Mouse (Mus musculus): ENCODE measurements around the gene Lsm11. TPM values are rescaled to one million over a fixed set of nuclear protein-coding genes. Genes with fewer than 3 reads are reported as not detected.

The Lsm11 gene
- polyA plus RNA-seq (2015; fragmentation: Nextera tagmentation; extraction: Ambion mirVana) = 1.4 and 1.7 TPM in 2 replicates

DNA sequence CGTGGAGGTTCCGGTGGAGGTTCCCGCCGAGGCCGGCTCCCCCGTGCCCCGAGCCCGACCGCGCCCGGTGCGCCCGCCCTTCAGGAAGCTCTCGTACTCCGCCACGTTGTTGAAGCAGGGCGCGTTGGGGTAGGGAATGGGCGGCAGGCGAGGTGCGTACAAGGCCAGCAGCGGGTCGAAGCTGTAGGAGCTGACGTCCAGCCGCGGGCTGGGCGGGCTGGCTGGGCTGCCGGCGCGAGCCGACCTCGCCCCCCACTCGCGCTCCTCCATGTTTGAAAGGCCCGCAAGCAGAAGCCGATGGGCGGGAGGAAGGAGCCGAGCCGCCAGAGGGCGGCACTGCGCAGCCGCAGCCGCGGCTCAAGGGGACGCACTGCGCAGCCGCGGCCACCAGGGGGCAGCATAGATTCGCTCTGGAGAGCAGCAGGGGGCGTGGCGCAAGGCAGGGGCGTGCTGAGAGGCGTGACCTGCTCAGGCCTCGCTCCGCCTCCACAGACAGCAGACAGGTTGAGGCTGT, at the start of gene Lsm11:
TSS of gene Lsm11 (minus strand) at position 293 of the 514 bp plus-strand sequence.
- peaks cover 7% of the 10 kb centered on the region; the same call in 1 of the 2 replicates for H3K36me3 ChIP-seq (ENCODE audit: control insufficient read depth, insufficient read depth)
- H3K27ac ChIP-seq (ENCODE audit: low read length) = 0 out of 2 replicates have a peak within 1 kb of the TSS, but pooled peaks have one; percentile 20
- H3K4me2 ChIP-seq (ENCODE audit: low read depth, low read length) = peak within 1 kb of the TSS; percentile 88
- H3K4me1 ChIP-seq (ENCODE audit: control insufficient read depth, low read depth, low read length) = peaks cover 15% of the 10 kb centered on the region
- no peaks in the 10 kb centered on the region for H3K27me3 ChIP-seq (ENCODE audit: control insufficient read depth, insufficient read depth, low read depth, low read length)
- peak; percentile 92 for ATAC-seq (ENCODE audit: low read depth)
- under 1% methylated on average over 55 of the region's 55 CpGs for WGBS (ENCODE audit: insufficient replicate concordance)
- H3K9ac ChIP-seq (ENCODE audit: low read depth, low read length) = peak within 1 kb of the TSS; percentile 87
- H3K9me3 ChIP-seq (replicated peaks; ENCODE audit: control insufficient read depth, low read length) = no peaks in the 10 kb centered on the region
- peak within 1 kb of the TSS; percentile 87 for H3K4me3 ChIP-seq (ENCODE audit: low read depth, low read length)

DNA sequence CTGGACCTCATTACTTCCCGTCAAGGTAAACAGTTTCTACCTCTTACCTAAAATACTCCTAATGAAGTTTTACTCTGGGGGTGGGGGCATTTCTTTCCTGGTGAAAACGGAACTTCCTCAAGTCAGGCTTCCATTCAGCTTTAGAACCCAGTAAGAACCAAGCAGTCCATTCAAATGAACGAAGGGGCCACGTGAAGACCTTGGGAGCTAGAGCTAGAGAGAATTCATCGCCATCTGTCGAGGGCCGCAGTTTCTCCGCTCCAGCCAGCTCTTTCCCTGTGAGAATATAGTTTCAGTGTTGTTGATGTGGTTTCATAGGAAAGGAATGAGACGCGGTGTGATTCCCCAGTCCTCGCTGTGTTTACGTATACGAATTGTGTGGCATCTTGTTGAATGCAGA, 47.4 kb upstream of the Lsm11 start:
- Histone ChIP-seq H3K9me3 (replicated peaks; ENCODE audit: control insufficient read depth, low read length) (no peaks in the 10 kb centered on the region), H3K4me1 (ENCODE audit: control insufficient read depth, low read depth, low read length) (no peaks in the 10 kb centered on the region), H3K9ac (ENCODE audit: low read depth, low read length) (no peak overlapping the region), H3K27ac (ENCODE audit: low read length) (no peak overlapping the region), H3K4me2 (ENCODE audit: low read depth, low read length) (no peak overlapping the region; the same call in 1 of the 2 replicates), H3K4me3 (ENCODE audit: low read depth, low read length) (no peak overlapping the region), H3K36me3 (ENCODE audit: control insufficient read depth, insufficient read depth) (no peaks in the 10 kb centered on the region), H3K27me3 (ENCODE audit: control insufficient read depth, insufficient read depth, low read depth, low read length) (no peaks in the 10 kb centered on the region)
- WGBS (ENCODE audit: insufficient replicate concordance) = 49% methylated on average over 13 of the region's 13 CpGs
- no peak for ATAC-seq (ENCODE audit: low read depth)

GRCm38 (mm10) chr11:45991604-45992003, 46.9 kb upstream of the Lsm11 start:
- H3K36me3 ChIP-seq (ENCODE audit: control insufficient read depth, insufficient read depth) = no peaks in the 10 kb centered on the region
- H3K4me3 ChIP-seq (ENCODE audit: low read depth, low read length) = peak overlapping the region; percentile 27
- no peaks in the 10 kb centered on the region for H3K9me3 ChIP-seq (replicated peaks; ENCODE audit: control insufficient read depth, low read length)
- peak overlapping the region; percentile 46 for H3K4me2 ChIP-seq (ENCODE audit: low read depth, low read length)
- no peaks in the 10 kb centered on the region for H3K4me1 ChIP-seq (ENCODE audit: control insufficient read depth, low read depth, low read length)
- no peak for ATAC-seq (ENCODE audit: low read depth)
- H3K27me3 ChIP-seq (ENCODE audit: control insufficient read depth, insufficient read depth, low read depth, low read length) = no peaks in the 10 kb centered on the region
- WGBS (ENCODE audit: insufficient replicate concordance) = 14% methylated on average over 16 of the region's 16 CpGs
- H3K27ac ChIP-seq (ENCODE audit: low read length) = no peak overlapping the region
- no peak overlapping the region for H3K9ac ChIP-seq (ENCODE audit: low read depth, low read length)

DNA sequence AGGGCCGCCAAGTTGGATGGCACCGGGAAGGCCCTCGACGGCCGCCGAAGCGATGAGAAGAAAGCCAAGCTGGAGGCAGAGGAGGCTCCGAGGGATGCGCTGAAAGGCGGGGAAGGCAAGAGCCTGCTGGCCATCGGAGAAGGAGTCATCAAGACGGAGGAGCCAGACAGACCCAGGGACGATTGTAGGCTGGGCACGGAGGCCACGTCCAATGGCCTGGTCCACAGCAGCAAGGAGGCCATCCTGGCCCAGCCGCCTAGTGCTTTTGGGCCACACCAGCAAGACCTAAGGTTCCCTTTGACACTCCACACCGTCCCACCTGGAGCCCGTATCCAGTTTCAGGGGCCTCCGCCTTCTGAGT, 36.1 kb upstream of the Lsm11 start:
- Histone ChIP-seq H3K4me3 (ENCODE audit: low read depth, low read length) (peak overlapping the region; percentile 61), H3K9ac (ENCODE audit: low read depth, low read length) (peak overlapping the region; percentile 57), H3K27me3 (ENCODE audit: control insufficient read depth, insufficient read depth, low read depth, low read length) (peaks cover 25% of the 10 kb centered on the region), H3K36me3 (ENCODE audit: control insufficient read depth, insufficient read depth) (no peaks in the 10 kb centered on the region), H3K4me2 (ENCODE audit: low read depth, low read length) (peak overlapping the region; percentile 70), H3K27ac (ENCODE audit: low read length) (no peak overlapping the region), H3K9me3 (replicated peaks; ENCODE audit: control insufficient read depth, low read length) (no peaks in the 10 kb centered on the region), H3K4me1 (ENCODE audit: control insufficient read depth, low read depth, low read length) (no peaks in the 10 kb centered on the region; the same call in 1 of the 2 replicates)
- WGBS (ENCODE audit: insufficient replicate concordance) = 52% methylated on average over 19 of the region's 19 CpGs
- no peak for ATAC-seq (ENCODE audit: low read depth)

DNA sequence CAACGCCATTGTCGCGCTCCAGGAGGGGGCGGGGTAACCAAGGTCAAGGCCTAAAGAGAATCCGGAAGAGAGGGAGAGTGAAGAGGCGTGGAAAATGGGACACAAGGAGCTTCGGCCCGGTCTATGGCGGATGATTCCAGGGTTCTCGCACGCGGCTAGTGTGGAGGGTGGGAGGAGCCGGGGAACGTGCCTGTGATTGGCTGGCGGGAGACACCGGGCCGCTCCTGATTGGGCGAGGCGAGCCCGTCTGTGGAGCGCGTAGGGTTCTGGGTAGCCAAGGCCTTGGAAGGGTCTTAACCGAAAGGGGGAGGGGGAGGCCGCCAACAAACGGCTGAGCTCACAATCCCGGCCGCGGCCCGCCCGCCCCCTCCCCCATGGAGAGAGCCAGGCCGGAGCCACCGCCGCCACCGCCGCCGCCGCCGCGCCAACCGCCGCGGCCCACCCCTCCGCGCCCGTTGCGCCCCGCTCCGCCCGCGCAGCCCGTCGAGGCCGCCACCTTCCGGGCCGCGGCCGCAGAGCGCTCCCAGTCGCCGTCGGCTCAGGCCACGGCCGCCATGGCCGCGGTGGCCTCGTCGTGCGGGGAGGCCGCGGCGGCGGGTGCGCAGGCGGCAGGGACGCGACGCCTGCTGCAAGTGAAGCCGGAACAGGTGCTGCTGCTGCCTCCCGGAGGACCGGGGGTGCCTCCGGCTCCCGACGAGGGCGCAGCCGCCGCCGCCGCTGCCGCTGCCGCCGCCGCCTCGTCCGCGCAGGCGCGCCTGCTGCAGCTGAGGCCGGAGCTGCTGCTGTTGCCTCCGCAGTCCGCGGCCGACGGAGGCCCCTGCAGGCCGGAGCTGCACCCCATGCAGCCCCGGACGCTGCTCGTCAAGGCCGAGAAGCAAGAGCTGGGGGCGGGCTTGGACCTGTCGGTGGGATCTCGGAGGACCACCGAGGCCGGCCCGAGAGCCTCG, 35.5 kb upstream of the Lsm11 start, which contains the start of gene Sox30:
TSS of gene Sox30 (plus strand) at position 365 of the 947 bp plus-strand sequence.
- no peaks in the 10 kb centered on the region; the same call in 1 of the 2 replicates for H3K4me1 ChIP-seq (ENCODE audit: control insufficient read depth, low read depth, low read length)
- peak within 1 kb of the TSS; percentile 70 for H3K4me2 ChIP-seq (ENCODE audit: low read depth, low read length)
- peaks cover 25% of the 10 kb centered on the region for H3K27me3 ChIP-seq (ENCODE audit: control insufficient read depth, insufficient read depth, low read depth, low read length)
- no peak within 1 kb of the TSS for H3K27ac ChIP-seq (ENCODE audit: low read length)
- peak within 1 kb of the TSS; percentile 61 for H3K4me3 ChIP-seq (ENCODE audit: low read depth, low read length)
- ATAC-seq (ENCODE audit: low read depth) = peak; percentile 69
- H3K9me3 ChIP-seq (replicated peaks; ENCODE audit: control insufficient read depth, low read length) = no peaks in the 10 kb centered on the region
- WGBS (ENCODE audit: insufficient replicate concordance) = 16% methylated on average over 65 of the region's 115 CpGs
- H3K9ac ChIP-seq (ENCODE audit: low read depth, low read length) = peak within 1 kb of the TSS; percentile 57
- H3K36me3 ChIP-seq (ENCODE audit: control insufficient read depth, insufficient read depth) = no peaks in the 10 kb centered on the region

- no peaks in the 10 kb centered on the region; the same call in 1 of the 2 replicates for H3K4me1 ChIP-seq (ENCODE audit: control insufficient read depth, low read depth, low read length)
- H3K4me2 ChIP-seq (ENCODE audit: low read depth, low read length) = no peak overlapping the region
- no peaks in the 10 kb centered on the region for H3K9me3 ChIP-seq (replicated peaks; ENCODE audit: control insufficient read depth, low read length)
- H3K27ac ChIP-seq (ENCODE audit: low read length) = no peak overlapping the region
- WGBS (ENCODE audit: insufficient replicate concordance) = 58% methylated on average over 3 of the region's 3 CpGs
- no peaks in the 10 kb centered on the region for H3K36me3 ChIP-seq (ENCODE audit: control insufficient read depth, insufficient read depth)
- ATAC-seq (ENCODE audit: low read depth) = no peak
- H3K4me3 ChIP-seq (ENCODE audit: low read depth, low read length) = no peak overlapping the region
- H3K9ac ChIP-seq (ENCODE audit: low read depth, low read length) = no peak overlapping the region
- H3K27me3 ChIP-seq (ENCODE audit: control insufficient read depth, insufficient read depth, low read depth, low read length) = peaks cover 22% of the 10 kb centered on the region
These were observed 31.3 kb upstream of the Lsm11 start for GRCm38 (mm10) chr11:45976061-45976460.

- 65% methylated on average over 8 of the region's 8 CpGs for WGBS (ENCODE audit: insufficient replicate concordance)
- no peaks in the 10 kb centered on the region for H3K4me1 ChIP-seq (ENCODE audit: control insufficient read depth, low read depth, low read length)
- no peak for ATAC-seq (ENCODE audit: low read depth)
- no peaks in the 10 kb centered on the region for H3K9me3 ChIP-seq (replicated peaks; ENCODE audit: control insufficient read depth, low read length)
- H3K4me3 ChIP-seq (ENCODE audit: low read depth, low read length) = no peak overlapping the region
- no peak overlapping the region for H3K9ac ChIP-seq (ENCODE audit: low read depth, low read length)
- no peaks in the 10 kb centered on the region for H3K36me3 ChIP-seq (ENCODE audit: control insufficient read depth, insufficient read depth)
- no peak overlapping the region for H3K4me2 ChIP-seq (ENCODE audit: low read depth, low read length)
- H3K27ac ChIP-seq (ENCODE audit: low read length) = no peak overlapping the region
- H3K27me3 ChIP-seq (ENCODE audit: control insufficient read depth, insufficient read depth, low read depth, low read length) = peaks cover 6% of the 10 kb centered on the region
These were observed 29.7 kb upstream of the Lsm11 start for GRCm38 (mm10) chr11:45974466-45974865.

DNA sequence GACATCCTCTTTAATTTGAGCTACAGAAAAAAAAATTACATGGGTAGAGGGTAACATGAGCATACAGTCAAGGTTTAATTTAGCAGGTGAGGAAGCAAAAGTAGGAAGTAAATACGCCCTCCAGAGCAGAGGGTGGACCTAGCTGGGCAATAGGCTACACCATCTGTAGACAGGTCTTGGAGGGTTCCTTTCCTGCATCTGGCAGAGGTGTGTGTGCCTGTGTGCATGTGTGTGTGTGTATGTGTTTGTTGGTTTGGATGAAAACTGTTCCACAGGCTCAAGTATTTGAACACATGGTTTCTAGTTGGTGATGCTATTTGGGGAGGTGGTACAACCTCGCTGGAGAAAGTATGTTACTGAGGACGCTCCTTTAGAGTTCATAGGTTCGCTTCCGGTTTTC, 28.9 kb upstream of the Lsm11 start:
- no peak for ATAC-seq (ENCODE audit: low read depth)
- Histone ChIP-seq H3K36me3 (ENCODE audit: control insufficient read depth, insufficient read depth) (no peaks in the 10 kb centered on the region), H3K27ac (ENCODE audit: low read length) (no peak overlapping the region), H3K4me1 (ENCODE audit: control insufficient read depth, low read depth, low read length) (no peaks in the 10 kb centered on the region), H3K4me3 (ENCODE audit: low read depth, low read length) (no peak overlapping the region), H3K9me3 (replicated peaks; ENCODE audit: control insufficient read depth, low read length) (no peaks in the 10 kb centered on the region), H3K27me3 (ENCODE audit: control insufficient read depth, insufficient read depth, low read depth, low read length) (no peaks in the 10 kb centered on the region; the same call in 1 of the 2 replicates), H3K4me2 (ENCODE audit: low read depth, low read length) (no peak overlapping the region), H3K9ac (ENCODE audit: low read depth, low read length) (no peak overlapping the region)
- WGBS (ENCODE audit: insufficient replicate concordance) = 62% methylated on average over 5 of the region's 5 CpGs

DNA sequence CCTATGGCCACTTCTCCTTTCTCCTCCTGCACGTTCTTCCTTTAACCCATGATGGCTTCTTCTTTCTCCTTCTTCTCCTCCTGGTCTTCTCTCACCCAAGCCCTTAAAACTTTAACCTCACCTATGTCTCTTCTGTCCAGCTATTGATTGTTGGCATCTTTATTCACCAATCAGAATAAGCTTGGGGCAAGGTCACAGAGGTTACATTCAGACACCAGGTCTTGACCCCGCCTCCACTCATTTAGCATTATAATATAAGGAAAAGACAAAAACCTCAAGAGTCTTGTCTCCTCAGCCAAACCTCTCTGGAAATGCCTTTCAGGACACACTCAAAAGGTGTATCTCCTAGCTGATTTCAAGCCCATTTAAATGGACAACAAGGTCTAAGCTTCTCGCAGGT, 23.7 kb upstream of the Lsm11 start:
- H3K4me2 ChIP-seq (ENCODE audit: low read depth, low read length) = no peak overlapping the region
- H3K9ac ChIP-seq (ENCODE audit: low read depth, low read length) = no peak overlapping the region
- 56% methylated on average over 3 of the region's 3 CpGs for WGBS (ENCODE audit: insufficient replicate concordance)
- no peak overlapping the region for H3K27ac ChIP-seq (ENCODE audit: low read length)
- no peaks in the 10 kb centered on the region for H3K4me1 ChIP-seq (ENCODE audit: control insufficient read depth, low read depth, low read length)
- H3K4me3 ChIP-seq (ENCODE audit: low read depth, low read length) = no peak overlapping the region
- no peaks in the 10 kb centered on the region for H3K9me3 ChIP-seq (replicated peaks; ENCODE audit: control insufficient read depth, low read length)
- no peaks in the 10 kb centered on the region for H3K36me3 ChIP-seq (ENCODE audit: control insufficient read depth, insufficient read depth)
- H3K27me3 ChIP-seq (ENCODE audit: control insufficient read depth, insufficient read depth, low read depth, low read length) = no peaks in the 10 kb centered on the region
- ATAC-seq (ENCODE audit: low read depth) = no peak

Measured in liver, embryonic 16.5 days (tissue).